Mouse (Mus musculus) lung, adult 2 months (tissue): ENCODE data around the gene Topaz1. TPM values are rescaled to one million over a fixed set of nuclear protein-coding genes. Genes with fewer than 3 reads are reported as not detected.

ENCODE experiments used
- DNase-seq: peaks from one replicate; pipeline ENCODE4 v3.0.0; 2022
- H3K4me1 ChIP-seq: fragments of 200-500 bp; 2 replicates; pipeline ENCODE4 v1.6.1; 2011; ENCODE audit warnings: low read length; ENCODE audit not compliant: control insufficient read depth, insufficient read depth
- H3K4me3 ChIP-seq: fragments of 200-500 bp; replicated peaks from 2 replicates; pipeline ENCODE3; 2011; ENCODE audit warnings: low read depth, mild to moderate bottlenecking, control low read depth, low read length; ENCODE audit errors: extremely low read depth
- CTCF ChIP-seq: fragments of 200-500 bp; IDR thresholded peaks from 2 replicates; pipeline ENCODE4 v1.5.1; 2011; ENCODE audit warnings: mild to moderate bottlenecking, low read length, control low read depth; ENCODE audit not compliant: insufficient read depth
- POLR2A ChIP-seq: fragments of 200-500 bp; IDR thresholded peaks from 2 replicates; pipeline ENCODE4 v1.6.1; 2011; ENCODE audit warnings: low read depth, mild to moderate bottlenecking, control low read depth, low read length, borderline replicate concordance; ENCODE audit errors: extremely low read depth
- WGBS: fragments of 180-500 bp; shearing (Covaris S2); methylation state at CpG from one replicate; pipeline ENCODE4 v1.1.7; 2018; 5-methylcytosine and 5-hydroxymethylcytosine counted together
- polyA plus RNA-seq: library from polyadenylated mRNA; depleted of rRNA; stranded (reverse); fragments of >200 nt; gene quantifications from 2 replicates; pipeline ENCODE4 v1.2.3, GENCODE M21; 2012; rRNA removed

Topaz1 gene
- 0.02 TPM in 1 of 2 replicates, not detected in the other for polyA plus RNA-seq

- no peak for DNase-seq
- no peak for TF ChIP-seq CTCF
- no peak for TF ChIP-seq POLR2A
- no peaks in the 10 kb centered on the region for H3K4me1 ChIP-seq
- no peak within 1 kb of the TSS for H3K4me3 ChIP-seq
- 68% methylated on average over 28 of the region's 28 CpGs for WGBS
Observed at GRCm38 (mm10) chr9:122747060-122747459, at the start of gene Topaz1. Topaz1 (plus strand) TSS chr9:122747346.

- TF ChIP-seq CTCF (no peak), POLR2A (no peak)
- Histone ChIP-seq H3K4me3 (no peak overlapping the region), H3K4me1 (no peaks in the 10 kb centered on the region)
- WGBS: 6% methylated on average over 3 of the region's 3 CpGs
- DNase-seq: peak; percentile 11
Observed at GRCm38 (mm10) chr9:122701817-122702216, 45.3 kb upstream of the Topaz1 start.

DNA sequence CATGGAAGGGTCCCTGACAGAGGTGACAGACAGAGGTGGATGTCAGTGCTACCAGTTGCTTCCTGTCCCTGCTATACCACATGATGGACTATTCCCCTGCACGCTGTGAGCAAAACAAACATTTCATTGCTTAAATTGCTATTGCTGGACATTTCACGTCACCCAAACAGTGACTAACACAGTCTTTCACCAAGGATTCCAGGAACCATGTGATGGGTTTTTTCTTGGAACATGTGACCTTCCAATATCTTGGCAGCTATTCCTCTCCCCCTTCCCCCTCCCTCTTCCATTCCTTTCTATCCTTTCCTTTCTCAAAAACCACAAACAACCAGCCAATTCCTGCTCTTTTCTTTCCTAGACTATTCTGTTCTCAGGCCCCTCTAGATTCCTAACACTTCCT, 33.3 kb upstream of the Topaz1 start:
- DNase-seq: no peak
- no peak overlapping the region for H3K4me3 ChIP-seq
- H3K4me1 ChIP-seq: no peaks in the 10 kb centered on the region
- TF ChIP-seq POLR2A: no peak
- 29% methylated on average over 2 of the region's 2 CpGs for WGBS

- Histone ChIP-seq H3K4me3 (no peak overlapping the region), H3K4me1 (no peaks in the 10 kb centered on the region)
- no peak for DNase-seq
- no peak for TF ChIP-seq POLR2A
- no peak for TF ChIP-seq CTCF
- WGBS: 75% methylated on average over 2 of the region's 2 CpGs
Observed at GRCm38 (mm10) chr9:122715046-122715445, 32.1 kb upstream of the Topaz1 start.

- H3K4me3 ChIP-seq: no peak overlapping the region
Observed at GRCm38 (mm10) chr9:122716131-122716921, 30.8 kb upstream of the Topaz1 start.

GRCm38 (mm10) chr9:122722296-122722695, 24.9 kb upstream of the Topaz1 start:
- no peak for DNase-seq
- TF ChIP-seq POLR2A (no peak), CTCF (no peak)
- 47% methylated on average over 4 of the region's 4 CpGs for WGBS
- Histone ChIP-seq H3K4me3 (no peak overlapping the region), H3K4me1 (no peaks in the 10 kb centered on the region)

More at GRCm38 (mm10) chr9:122716131-122716921, 30.8 kb upstream of the Topaz1 start:
- 18% methylated on average over 7 of the region's 7 CpGs for WGBS
- no peaks in the 10 kb centered on the region for H3K4me1 ChIP-seq
- no peak for DNase-seq
- TF ChIP-seq POLR2A: no peak
- no peak for TF ChIP-seq CTCF

GRCm38 (mm10) chr9:122725046-122725765, 21.9 kb upstream of the Topaz1 start:
- no peak for DNase-seq
- Histone ChIP-seq H3K4me3 (no peak overlapping the region), H3K4me1 (no peaks in the 10 kb centered on the region)
- 31% methylated on average over 22 of the region's 22 CpGs for WGBS
- TF ChIP-seq CTCF: no peak
- no peak for TF ChIP-seq POLR2A

DNA sequence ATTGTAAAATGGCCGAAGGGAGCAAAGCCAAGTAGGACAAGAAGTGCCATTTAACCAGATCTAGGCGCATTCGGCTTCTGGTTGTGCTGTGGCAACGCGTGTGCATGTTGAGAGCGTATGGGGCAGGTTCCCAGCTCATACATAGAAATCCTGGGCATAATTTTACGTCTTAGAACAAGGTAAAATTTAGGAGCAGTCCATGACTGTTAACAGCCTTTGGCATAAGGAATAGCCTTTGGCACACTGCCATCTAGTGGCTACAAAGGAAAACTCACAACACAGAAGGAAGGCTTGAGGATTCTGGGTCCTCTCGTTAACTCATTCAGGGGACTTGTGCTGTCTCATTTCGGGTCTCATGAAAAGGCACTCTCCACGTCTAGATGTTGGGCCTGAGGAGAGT, 17.6 kb upstream of the Topaz1 start:
- 20% methylated on average over 10 of the region's 10 CpGs for WGBS

GRCm38 (mm10) chr9:122732126-122732810, 14.9 kb upstream of the Topaz1 start:
- 0 out of 2 replicates have a peak, but pooled peaks cover 2% of the 10 kb centered on the region for H3K4me1 ChIP-seq
- WGBS: 37% methylated on average over 8 of the region's 8 CpGs
- H3K4me3 ChIP-seq: no peak overlapping the region
- no peak for DNase-seq
- TF ChIP-seq POLR2A: no peak
- no peak for TF ChIP-seq CTCF

More for the DNA sequence above, 17.6 kb upstream of the Topaz1 start:
- TF ChIP-seq CTCF: 0 out of 2 replicates have a peak, but pooled peaks have one; percentile 12
- no peak for TF ChIP-seq POLR2A
- peak; percentile 22 for DNase-seq
- H3K4me1 ChIP-seq: 0 out of 2 replicates have a peak, but pooled peaks cover 2% of the 10 kb centered on the region
- no peak overlapping the region for H3K4me3 ChIP-seq
